Mouse (Mus musculus) cerebellum, postnatal 14 days (tissue): ENCODE results near the gene Acoxl.

ENCODE experiments used
- DNase-seq, 2 experiments: peaks; one replicate each; pipeline ENCODE4 v3.0.0; 2021; ENCODE audit warnings: mixed read lengths in 2 of 2

The Acoxl gene

GRCm38 (mm10) chr2:128122891-128123771, 284.5 kb downstream of the Acoxl start:
- peak; percentile 49 to 59 for DNase-seq

DNA sequence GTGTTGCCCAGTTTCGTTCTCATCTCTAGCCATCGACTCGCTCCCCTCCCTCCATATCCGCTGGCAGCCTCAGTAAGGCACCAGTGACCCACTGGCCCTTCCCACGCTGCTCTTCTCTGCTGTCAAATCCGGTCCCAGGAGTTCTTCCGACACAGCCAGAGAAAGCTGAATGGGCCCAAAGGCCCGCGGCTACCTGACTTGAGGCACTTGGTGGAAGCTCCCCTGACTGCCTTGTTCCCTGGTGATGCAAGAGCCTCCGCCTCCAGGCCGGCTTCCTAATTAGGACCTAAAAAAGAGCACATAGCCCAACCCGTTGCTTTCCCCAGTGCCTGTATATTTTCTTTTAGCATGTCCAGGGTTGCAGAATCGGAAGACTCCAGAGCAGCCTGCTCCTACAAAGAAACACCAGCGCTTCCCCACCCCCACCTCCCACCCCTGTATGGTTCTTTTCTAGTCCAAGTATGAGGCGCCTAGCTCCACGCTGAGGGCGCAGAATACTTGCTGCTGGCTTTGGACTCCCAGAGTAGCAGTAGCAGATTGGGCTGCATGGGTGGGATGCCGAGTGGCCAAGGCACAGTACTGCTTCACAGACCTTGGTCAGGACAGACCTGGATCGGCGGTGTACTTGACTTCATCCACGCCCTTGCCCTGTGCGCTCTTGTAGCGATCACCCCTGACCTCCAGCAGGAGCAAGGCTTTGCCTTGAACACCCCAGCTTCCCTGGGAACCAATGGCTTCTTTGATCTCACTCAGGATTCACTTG, 285.4 kb downstream of the Acoxl start:
- peak in 1 of 2 experiments; percentile 31 for DNase-seq

DNA sequence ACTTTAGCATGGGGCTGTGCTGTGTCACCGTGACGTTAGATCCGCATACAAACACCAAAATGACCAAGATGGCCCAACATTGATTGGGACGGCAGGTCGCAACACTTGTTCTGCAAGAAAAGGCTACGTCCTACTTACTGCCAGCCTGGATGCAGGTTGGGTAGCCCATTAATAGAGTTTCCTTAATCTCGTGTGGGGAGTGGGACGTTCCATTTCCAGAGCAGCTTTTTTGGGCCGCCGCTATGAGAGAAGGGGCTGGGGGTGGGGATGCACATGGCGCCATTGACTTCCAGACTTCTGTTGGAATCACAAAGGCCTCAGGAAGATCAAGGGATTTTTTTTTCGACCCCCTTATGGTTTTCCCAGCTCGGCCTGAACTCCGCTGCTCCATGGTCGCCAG, 286.0 kb downstream of the Acoxl start:
- no peak for DNase-seq

DNA sequence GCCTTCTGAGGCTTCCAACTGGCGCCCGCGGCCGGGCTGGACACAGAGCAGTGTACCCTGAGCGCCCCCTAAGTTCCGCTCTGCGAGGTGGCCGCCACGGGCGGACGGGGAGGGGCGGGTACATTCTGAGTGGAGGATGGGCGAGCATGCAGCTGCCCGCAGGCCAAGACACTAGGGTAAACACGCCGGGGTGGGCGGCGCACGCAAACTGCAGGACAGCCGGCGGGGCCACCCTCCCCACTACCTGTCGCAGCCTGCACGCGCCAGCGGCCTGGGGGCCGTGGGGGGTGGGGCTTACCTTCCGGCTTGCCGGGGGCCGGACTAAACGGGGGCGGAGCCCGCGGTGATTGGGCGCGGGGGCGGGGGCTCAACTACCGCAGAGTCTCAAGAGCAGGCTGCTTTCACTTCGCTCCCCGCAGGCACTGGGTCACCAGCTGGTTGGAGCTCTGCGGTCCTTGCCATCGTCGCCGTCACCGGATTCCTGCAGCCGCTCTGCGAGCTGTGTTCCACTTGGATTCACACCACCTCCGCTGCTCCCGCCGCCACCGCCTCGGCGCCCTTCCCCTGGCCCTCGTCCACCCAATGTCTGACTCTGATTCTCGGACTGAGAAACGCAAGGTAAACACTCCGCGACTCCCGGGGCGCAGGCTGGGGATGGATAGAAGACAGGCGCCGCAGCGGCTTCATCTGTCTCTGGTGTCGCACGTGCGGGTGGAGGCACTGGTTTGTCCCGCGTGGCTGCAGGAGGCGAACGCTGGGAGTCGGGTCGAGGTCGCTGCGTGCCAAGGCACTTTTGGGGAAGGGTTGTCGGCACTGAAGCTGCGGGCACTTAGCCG, 287.2 kb downstream of the Acoxl start, which contains the start of gene Bcl2l11:
Bcl2l11 (plus strand) TSS at position 404 of the 836 bp plus-strand sequence.
- DNase-seq = peak; percentile 96 to 98

DNA sequence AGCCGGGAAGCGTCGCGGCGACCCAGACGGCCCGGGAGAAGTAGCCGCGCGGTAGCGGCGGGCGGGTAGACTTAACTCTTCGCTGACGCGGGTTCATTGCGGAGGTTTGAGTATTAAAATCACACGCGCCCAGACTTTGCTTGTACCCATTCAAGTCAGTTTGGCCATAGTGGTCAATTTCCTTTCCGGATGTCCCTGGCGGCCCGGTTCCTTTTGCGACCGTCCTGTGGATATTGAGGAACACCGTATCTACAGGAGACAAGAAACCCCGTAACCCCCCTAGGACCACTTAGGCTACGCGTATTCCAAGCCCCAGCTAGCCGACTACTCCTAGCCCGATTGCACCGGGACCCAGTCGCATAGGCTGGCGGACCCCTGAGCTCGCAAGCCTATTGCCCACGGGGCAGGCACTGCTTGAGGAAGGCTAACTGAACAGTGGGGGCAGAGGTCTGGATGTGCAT, 287.9 kb downstream of the Acoxl start:
- DNase-seq = peak; percentile 45 to 54

- peak; percentile 95 for DNase-seq
Measured at GRCm38 (mm10) chr2:128127121-128127671, 288.5 kb downstream of the Acoxl start.

DNA sequence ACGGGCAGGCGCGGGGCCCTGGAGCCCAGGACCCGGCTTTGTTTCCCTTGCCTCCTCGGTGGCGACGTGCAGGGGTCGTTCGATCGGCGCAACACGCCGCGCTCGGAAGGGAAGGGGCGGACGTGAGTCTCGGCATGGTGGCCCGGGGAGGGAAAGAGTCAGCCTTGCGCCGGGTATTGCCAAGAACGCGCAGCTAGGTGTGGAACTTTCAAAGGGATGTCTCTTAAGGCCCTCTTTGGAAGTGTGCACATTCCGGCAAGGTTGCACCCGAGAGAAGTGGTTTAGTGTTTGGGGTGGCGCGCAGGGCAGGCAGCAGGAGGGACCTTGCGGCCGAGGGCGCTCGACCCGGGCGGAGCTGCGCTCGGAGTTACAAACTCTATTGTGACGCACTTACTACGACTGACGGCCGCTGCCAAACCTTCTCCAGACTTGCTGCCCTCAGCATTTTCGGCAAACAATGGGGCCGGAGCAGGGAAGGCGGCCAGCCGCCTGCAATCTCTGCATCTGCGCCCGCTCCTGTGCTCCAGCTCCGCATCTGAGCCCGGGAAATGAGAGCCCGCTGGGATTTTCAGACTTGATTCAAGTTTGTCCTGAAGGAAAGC, 289.1 kb downstream of the Acoxl start:
- DNase-seq = peak; percentile 57 to 66

DNA sequence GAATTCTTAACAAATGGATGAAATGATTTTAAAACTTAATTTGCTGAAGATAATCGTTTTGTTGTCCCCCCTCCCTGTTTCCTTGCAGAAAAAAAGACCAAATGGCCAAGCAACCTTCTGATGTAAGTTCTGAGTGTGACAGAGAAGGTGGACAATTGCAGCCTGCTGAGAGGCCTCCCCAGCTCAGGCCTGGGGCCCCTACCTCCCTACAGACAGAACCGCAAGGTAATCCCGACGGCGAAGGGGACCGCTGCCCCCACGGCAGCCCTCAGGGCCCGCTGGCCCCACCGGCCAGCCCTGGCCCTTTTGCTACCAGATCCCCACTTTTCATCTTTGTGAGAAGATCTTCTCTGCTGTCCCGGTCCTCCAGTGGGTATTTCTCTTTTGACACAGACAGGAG, 289.9 kb downstream of the Acoxl start:
- no peak for DNase-seq

DNA sequence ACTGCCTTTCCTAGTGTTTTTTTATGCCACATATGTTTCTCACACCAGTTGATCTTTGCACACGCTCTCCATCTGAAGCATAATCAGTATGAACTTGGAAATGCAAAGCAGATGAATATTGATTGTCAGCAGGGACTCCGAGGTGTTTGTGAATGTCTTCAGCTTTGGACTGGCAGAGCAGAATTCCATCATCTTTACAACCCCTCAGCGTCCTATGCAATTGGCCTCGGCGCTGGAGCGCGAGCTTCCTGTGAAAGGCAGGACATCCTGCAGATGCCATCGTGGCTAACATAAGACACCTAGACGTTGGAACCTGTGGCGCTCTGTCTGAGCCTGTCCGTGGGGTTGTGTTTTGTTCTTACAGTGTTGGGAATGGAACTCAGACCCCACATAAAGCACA, 292.8 kb downstream of the Acoxl start:
- DNase-seq = no peak

- DNase-seq = no peak
Measured at GRCm38 (mm10) chr2:128132635-128133034, 294.0 kb downstream of the Acoxl start.

GRCm38 (mm10) chr2:128133865-128134264, 295.2 kb downstream of the Acoxl start:
- DNase-seq = no peak

- no peak for DNase-seq
Measured at GRCm38 (mm10) chr2:128134474-128134873, 295.8 kb downstream of the Acoxl start.

- DNase-seq = no peak
Measured at GRCm38 (mm10) chr2:128134948-128135347, 296.3 kb downstream of the Acoxl start.

DNA sequence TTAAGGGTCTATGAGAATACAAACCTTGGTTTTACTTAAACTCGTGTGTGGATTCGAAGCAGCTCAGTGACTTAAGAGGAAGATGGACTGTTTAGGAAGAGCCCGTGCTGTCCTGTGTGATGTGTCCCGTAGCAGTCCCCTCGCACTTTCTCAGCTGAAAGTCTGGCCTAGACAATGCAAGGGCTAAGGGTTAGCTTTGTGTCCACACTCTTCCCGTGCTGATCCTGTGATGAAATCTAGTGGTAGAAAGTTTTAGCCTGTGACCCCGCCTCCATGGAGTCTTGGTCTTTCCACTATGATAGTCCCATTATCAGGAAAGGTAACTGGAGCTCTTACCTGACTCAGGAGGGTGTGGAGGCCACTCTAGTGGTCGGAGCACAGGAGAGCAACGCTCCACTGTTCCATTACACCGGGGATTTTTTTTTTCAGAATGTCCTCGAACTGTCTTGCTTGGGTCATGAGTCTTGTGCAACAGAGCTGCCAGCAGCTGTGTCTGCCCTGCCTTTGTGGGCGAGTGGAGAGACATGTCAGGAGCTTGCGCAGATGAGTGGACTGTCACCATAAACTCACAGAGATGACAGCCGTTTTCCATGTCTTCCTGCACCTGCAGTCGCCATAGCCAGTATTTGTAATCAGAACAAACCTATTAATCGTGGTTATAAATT, 298.2 kb downstream of the Acoxl start:
- no peak for DNase-seq

DNA sequence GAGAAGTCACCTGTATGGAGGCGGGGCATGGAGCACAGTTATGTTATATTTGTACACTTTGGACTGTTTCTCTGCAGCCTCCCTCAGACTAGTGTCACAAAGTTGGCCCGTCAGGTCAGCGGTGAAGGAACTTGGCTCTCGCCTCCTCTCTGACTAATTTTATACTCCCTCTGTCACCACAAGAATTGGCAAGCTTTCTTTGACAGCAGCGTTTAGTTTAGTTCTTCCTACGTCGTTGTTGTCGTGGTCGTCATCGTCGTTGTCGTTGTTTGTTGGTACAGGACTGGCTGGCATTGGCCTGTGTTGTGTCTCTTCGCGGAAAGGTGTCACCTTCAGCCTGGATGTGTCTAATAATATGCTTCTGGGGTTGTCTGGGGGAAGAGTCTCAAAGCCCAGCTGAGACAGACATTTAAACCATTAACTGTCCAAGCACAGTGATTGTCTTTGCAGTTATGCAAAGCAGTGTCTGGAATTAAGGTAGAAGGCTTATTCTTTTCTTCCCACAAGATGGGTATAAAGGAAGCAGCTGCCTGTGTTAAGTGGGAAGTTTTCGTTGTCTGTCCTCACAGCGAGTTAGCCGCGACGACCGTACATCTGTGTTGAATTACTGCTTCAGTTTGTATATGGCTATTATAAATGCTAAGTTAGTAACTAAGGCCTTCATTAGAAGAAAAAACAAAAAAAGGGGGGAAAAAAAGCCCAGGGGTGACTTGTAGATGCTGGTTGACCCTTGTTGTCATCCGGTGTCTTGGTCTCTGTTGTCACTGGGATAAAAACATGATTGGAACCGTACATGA, 299.0 kb downstream of the Acoxl start:
- no peak for DNase-seq

- peak in 1 of 2 experiments; percentile 51 for DNase-seq
Measured at GRCm38 (mm10) chr2:128138924-128139323, 300.2 kb downstream of the Acoxl start.

GRCm38 (mm10) chr2:128139781-128140180, 301.1 kb downstream of the Acoxl start:
- no peak for DNase-seq

GRCm38 (mm10) chr2:128140183-128140582, 301.5 kb downstream of the Acoxl start:
- no peak for DNase-seq

- DNase-seq = no peak
Measured at GRCm38 (mm10) chr2:128143992-128144391, 305.3 kb downstream of the Acoxl start.

GRCm38 (mm10) chr2:128145433-128145832, 306.8 kb downstream of the Acoxl start:
- no peak for DNase-seq

GRCm38 (mm10) chr2:128149596-128149995, 310.9 kb downstream of the Acoxl start:
- no peak for DNase-seq
